Mouse (Mus musculus) CH12F3 (cell line): ENCODE results near the gene Srebf1.

Experiments used
- in situ Hi-C: fragments of 300-500 bp; cut with MboI; formaldehyde crosslinking; loops from 2 replicates; pipeline ENCODE4 v1.14.3; 2020; ENCODE audit warnings: low sequenced_read_pairs

Gene Srebf1

DNA sequence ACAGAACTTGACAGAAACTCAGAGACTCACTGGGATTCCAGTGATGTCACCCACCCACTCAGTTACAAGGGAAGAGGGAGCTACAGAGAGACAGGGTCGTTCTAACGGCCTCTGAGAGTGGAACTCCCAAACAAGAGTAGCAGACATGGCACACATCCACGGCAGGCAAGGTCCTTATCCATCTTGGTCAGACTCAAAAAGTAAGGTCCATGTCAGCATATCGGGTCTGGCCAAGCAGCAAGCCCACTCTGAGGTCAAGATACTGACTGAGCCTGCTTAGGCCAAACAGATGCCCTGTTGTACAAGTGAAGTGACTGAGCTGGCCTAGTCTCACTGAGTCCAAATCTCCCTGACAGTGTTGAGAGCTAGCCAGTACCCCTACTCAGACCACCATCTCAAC is 13.7 kb downstream of the Srebf1 start:
- in situ Hi-C loops: no loop called here

DNA sequence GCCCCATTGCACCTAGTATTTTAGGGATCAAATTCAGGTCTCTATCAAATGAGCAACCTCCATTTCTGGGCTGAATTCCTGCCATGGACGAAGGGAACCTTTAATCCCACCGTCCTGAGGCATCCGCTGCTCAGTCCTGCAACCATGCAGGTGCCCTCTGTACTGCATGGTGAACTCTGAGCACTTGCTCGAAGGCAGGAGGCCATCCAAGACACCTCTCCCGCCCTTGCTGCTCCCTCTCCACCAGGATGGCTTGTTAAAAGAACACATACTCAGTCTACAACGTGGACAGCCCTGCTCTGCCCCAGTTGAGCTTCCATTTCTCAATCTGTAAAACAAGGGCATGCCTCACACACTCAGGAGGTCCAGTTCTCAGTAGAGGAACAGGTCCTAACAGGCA is 14.2 kb downstream of the Srebf1 start:
- in situ Hi-C loops: no loop called here

- in situ Hi-C loops: no loop called here
Observed at GRCm38 (mm10) chr11:60206207-60206606, 16.2 kb downstream of the Srebf1 start.

DNA sequence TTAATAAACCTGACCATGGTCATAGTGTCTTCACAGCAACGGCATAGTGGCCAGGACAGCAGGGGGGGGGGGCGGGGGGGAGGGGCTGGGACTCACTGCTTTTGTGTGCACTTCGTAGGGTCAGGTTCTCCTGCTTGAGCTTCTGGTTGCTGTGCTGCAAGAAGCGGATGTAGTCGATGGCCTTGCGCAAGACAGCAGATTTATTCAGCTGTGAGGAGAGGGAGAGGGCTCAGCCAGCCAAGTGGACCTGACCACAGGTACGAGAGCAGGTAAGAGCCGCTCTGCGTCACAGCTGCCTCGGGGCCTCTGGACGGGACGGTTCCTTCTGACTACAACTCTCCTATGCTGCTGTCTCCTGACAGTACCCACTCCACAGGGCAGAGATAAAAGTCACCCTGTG is 17.4 kb downstream of the Srebf1 start:
- in situ Hi-C loops: no loop called here

GRCm38 (mm10) chr11:60202710-60203638 is 19.4 kb downstream of the Srebf1 start:
- in situ Hi-C loops: no loop called here

GRCm38 (mm10) chr11:60200384-60200783 is 22.0 kb downstream of the Srebf1 start:
- in situ Hi-C loops: no loop called here

- in situ Hi-C loops: no loop called here
Observed at GRCm38 (mm10) chr11:60199702-60200184, 22.6 kb downstream of the Srebf1 start.

DNA sequence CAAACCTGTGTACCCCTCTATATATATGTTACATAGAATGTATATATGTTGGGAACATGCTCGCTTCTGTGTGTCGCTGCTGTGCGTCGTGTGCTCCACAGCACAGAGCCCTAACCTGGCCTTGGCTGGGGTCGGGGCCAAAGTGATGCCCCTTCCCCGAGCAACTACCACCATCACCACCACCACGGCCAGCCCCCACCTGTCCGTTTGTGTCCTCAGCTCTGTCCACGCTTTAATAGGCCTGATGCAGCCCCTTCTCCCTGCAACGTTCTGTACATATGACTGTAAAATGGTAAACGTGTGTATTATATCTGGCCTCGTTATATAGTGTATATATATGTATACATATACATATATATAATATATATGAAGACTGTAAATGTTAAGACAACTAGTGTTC is 23.7 kb downstream of the Srebf1 start:
- in situ Hi-C loops: no loop called here

- in situ Hi-C loops: no loop called here
Observed at GRCm38 (mm10) chr11:60197998-60198619, 24.3 kb downstream of the Srebf1 start.

GRCm38 (mm10) chr11:60196344-60196743 is 26.0 kb downstream of the Srebf1 start:
- in situ Hi-C loops: no loop called here

- in situ Hi-C loops: no loop called here
Observed at GRCm38 (mm10) chr11:60195108-60195507, 27.3 kb downstream of the Srebf1 start.

- in situ Hi-C loops: no loop called here
Observed at GRCm38 (mm10) chr11:60193556-60193955, 28.8 kb downstream of the Srebf1 start.

GRCm38 (mm10) chr11:60192534-60192933 is 29.8 kb downstream of the Srebf1 start:
- in situ Hi-C loops: no loop called here

- in situ Hi-C loops: no loop called here
Observed at GRCm38 (mm10) chr11:60190055-60190641, 32.2 kb downstream of the Srebf1 start.

DNA sequence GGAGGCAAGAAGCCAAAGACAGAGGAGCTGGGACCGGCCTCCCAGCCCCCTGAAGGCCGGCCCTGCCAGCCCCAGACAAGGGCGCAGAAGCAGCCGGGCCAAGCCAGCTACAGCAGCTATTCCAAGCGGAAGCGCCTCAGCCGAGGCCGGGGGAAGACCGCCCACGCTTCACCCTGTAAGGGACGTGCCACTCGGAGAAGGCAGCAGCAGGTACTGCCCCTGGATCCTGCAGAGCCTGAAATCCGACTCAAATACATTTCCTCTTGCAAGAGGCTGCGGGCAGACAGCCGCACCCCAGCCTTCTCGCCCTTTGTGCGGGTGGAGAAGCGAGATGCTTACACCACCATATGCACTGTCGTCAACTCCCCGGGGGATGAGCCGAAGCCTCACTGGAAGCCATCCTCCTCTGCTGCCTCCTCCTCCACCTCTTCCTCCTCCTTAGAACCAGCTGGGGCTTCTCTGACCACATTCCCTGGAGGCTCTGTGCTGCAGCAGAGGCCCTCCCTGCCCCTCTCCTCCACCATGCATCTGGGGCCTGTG is 32.8 kb downstream of the Srebf1 start:
- in situ Hi-C loops: no loop called here

DNA sequence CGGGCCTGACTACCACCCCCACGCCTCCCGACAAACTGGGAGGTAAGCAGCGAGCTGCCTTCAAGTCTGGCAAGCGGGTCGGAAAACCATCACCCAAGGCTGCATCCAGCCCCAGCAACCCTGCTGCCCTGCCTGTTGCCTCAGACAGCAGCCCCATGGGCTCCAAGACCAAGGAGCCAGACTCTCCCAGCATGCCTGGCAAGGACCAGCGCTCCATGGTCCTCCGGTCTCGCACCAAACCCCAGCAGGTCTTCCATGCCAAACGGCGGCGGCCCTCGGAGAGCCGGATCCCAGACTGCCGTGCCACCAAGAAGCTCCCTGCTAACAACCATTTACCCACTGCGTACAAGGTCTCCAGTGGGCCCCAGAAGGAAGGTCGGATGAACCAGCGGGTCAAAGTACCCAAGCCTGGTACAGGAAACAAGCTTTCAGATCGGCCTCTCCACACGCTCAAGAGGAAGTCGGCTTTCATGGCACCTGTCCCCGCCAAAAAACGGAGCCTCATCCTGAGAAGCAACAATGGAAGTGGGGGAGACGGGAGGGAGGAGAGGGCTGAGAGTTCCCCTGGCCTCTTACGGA is 34.0 kb downstream of the Srebf1 start:
- in situ Hi-C loops: no loop called here

DNA sequence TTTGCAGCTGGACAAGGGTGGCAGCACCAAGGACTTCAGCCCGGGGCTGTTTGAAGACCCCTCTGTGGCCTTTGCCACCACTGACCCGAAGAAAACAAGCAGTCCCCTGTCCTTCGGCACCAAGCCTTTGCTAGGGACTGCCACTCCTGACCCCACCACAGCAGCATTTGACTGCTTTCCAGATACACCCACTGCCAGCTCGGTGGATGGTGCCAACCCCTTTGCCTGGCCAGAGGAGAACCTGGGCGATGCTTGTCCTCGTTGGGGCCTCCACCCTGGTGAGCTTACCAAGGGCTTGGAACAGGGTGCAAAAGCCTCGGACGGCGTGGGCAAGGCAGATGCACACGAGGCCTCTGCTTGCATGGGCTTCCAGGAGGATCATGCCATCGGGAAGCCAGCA is 35.3 kb downstream of the Srebf1 start:
- in situ Hi-C loops: no loop called here

GRCm38 (mm10) chr11:60185396-60186231 is 36.8 kb downstream of the Srebf1 start:
- in situ Hi-C loops: no loop called here

DNA sequence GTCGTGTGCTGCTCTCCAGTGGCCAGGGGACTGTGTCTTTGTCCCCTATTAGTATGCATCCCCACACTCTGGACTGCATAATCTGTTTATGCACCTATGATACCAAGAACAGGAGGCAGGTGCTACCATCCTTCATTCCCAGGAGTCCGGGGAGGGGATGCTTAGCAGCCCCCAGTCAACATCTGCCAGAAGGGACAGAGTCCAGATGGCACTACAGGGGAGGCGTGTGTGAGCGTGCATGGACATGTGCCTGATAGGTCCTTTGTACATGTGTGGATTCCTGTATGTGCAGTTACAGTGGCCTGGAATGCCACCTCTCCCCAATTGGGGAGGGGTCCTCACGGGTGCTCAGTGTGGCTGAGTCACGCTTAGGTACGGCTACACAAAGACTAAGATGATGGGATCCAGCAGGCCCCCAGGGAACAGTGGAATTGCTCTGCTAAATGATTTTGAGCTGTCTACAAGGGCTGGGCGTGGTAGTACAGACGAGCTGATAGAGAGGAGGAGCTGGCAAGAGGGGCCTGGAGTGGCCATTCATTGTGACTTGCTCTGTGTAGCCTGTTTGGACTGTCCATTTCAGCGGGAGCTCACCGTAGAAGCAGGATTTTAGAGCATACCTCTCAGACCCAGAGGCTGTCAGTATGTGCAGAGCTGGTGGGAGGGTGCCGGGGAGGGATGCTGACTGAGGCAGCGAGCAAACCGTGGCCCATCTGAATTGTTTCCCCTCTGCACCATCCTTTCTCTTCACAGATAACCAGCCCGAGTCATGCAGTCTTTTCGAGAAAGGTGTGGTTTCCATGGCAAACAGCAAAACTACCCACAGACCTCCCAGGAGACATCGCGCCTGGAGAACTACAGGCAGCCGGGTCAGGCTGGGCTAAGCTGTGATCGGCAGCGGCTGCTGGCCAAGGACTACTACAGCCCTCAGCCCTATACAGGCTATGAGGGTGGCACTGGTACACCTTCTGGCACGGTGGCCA is 37.7 kb downstream of the Srebf1 start:
- in situ Hi-C loops: no loop called here
